Mouse (Mus musculus) embryonic fibroblast, embryonic 13.5 days (primary cell): ENCODE measurements around the gene Olfr487. TPM values are rescaled to one million over a fixed set of nuclear protein-coding genes. Genes with fewer than 3 reads are reported as not detected.
"Not testable (repeated sequence)": the region's sequence is repeated elsewhere in the genome, so short reads cannot be mapped to it uniquely, and the experiment has no call there.

ENCODE experiments used
- H3K27ac ChIP-seq: 2 replicates; pipeline ENCODE4 v1.5.1; 2012; ENCODE audit warnings: low read length, control low read depth, inconsistent platforms; ENCODE audit not compliant: insufficient read depth
- H3K4me1 ChIP-seq: 2 replicates; pipeline ENCODE4 v1.6.1; 2011; ENCODE audit warnings: low read length; ENCODE audit not compliant: control insufficient read depth, insufficient read depth
- H3K4me3 ChIP-seq: 2 replicates; pipeline ENCODE4 v1.5.1; 2011; ENCODE audit warnings: mild to moderate bottlenecking, control low read depth, low read length; ENCODE audit not compliant: insufficient read depth
- CTCF ChIP-seq: IDR thresholded peaks from 2 replicates; pipeline ENCODE4 v1.5.1; 2011; ENCODE audit warnings: mild to moderate bottlenecking, control low read depth, low read length, moderate library complexity, borderline replicate concordance; ENCODE audit not compliant: insufficient read depth
- POLR2A ChIP-seq: IDR thresholded peaks from 2 replicates; pipeline ENCODE4 v1.6.1; 2011; ENCODE audit warnings: low read depth, mild to moderate bottlenecking, control low read depth, low read length, moderate library complexity
- polyA plus RNA-seq: library from polyadenylated mRNA; stranded (reverse); fragments of >200 nt; gene quantifications from 2 replicates; pipeline ENCODE4 v1.2.4, GENCODE M21; 2011; ENCODE audit warnings: low read depth; ENCODE audit not compliant: missing spikeins, insufficient read length

Gene Olfr487
- not detected in 2 replicates for polyA plus RNA-seq

DNA sequence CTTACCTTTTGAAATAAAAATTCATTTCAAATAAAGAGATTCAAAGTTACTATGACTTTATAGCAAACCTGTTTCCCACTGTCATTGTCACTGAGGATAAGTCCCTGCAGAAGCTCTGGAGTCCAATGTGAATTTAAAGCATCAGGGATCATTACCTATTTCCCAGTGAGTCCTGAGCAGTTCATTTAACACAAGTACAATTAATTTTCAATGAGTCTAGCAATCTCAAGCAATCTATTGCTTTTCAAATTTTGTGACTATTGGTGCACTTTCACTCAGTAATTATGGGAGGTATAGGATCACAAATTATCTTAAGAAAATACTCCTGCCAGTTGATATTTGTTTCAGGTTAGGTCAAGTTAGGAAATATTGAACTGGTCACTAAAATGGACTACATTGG lies at the start of gene Olfr487:
Olfr487 (minus strand) TSS at position 101 of the 400 bp plus-strand sequence.
- not testable (repeated sequence) for H3K4me3 ChIP-seq, H3K27ac ChIP-seq, H3K4me1 ChIP-seq

- no peak within 1 kb of the TSS for H3K27ac ChIP-seq
Observed at GRCm38 (mm10) chr7:108258247-108258646, 43.8 kb upstream of the Olfr487 start, which contains the start of gene Olfr488. Gene Olfr488, minus strand, starts transcription at chr7:108258347.

GRCm38 (mm10) chr7:108233551-108233950 lies 19.1 kb upstream of the Olfr487 start:
- no peak for TF ChIP-seq POLR2A
- TF ChIP-seq CTCF = no peak

More at GRCm38 (mm10) chr7:108258247-108258646, 43.8 kb upstream of the Olfr487 start, which contains the start of gene Olfr488:
- TF ChIP-seq POLR2A = no peak
- TF ChIP-seq CTCF = no peak
- Histone ChIP-seq H3K4me3 (no peak within 1 kb of the TSS), H3K4me1 (no peaks in the 10 kb centered on the region)

GRCm38 (mm10) chr7:108196938-108197337 lies 17.5 kb downstream of the Olfr487 start:
- Histone ChIP-seq H3K4me1 (no peaks in the 10 kb centered on the region), H3K4me3 (no peak overlapping the region), H3K27ac (no peak overlapping the region)
- no peak for TF ChIP-seq POLR2A
- TF ChIP-seq CTCF = no peak

More at GRCm38 (mm10) chr7:108233551-108233950, 19.1 kb upstream of the Olfr487 start:
- Histone ChIP-seq H3K4me3 (no peak overlapping the region), H3K27ac (no peak overlapping the region), H3K4me1 (no peaks in the 10 kb centered on the region)

GRCm38 (mm10) chr7:108196337-108196736 lies 18.1 kb downstream of the Olfr487 start:
- not testable (repeated sequence) for H3K4me1 ChIP-seq, H3K27ac ChIP-seq, H3K4me3 ChIP-seq

- not testable (repeated sequence) for H3K4me1 ChIP-seq, H3K27ac ChIP-seq, H3K4me3 ChIP-seq
Observed at GRCm38 (mm10) chr7:108192714-108193113, 21.7 kb downstream of the Olfr487 start.

DNA sequence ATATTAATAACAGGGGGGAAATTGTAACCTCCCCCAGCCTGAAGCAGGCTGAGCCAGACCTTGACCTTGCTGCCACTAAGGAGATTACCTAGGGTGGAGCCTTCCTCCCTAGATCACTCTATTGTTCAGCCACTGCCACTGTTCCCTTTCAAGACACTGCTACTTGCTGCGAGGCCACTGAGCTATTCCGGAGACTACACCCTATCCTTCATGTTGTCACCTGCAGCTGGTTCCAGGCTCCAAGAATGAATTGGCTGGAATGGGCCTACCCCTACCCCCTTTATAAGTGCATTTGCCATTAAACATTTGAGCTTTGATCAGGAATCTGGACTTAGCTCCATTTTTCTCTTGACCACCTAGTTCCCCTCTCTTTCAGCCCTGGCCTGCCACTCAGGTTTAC lies 23.2 kb downstream of the Olfr487 start:
- not testable (repeated sequence) for H3K27ac ChIP-seq, H3K4me3 ChIP-seq, H3K4me1 ChIP-seq

DNA sequence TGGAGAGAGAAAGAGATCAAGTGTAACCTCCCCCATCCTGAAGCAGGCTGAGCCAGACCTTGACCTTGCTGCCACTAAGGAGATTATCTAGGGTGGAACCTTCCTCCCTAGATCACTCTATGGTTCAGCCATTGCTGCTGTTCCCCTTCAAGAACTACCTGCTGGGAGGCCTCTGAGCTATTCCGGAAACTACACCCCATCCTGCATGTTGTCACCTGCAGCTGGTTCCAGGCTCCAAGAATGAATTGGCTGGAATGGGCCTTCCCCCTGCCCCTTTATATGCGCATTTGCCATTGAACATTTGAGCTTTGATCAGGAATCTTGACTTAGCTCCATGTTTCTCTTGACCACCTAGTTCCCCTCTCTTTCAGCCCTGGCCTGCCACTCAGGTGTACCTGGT lies 29.2 kb downstream of the Olfr487 start:
- not testable (repeated sequence) for H3K27ac ChIP-seq, H3K4me3 ChIP-seq, H3K4me1 ChIP-seq

- not testable (repeated sequence) for H3K4me1 ChIP-seq, H3K4me3 ChIP-seq, H3K27ac ChIP-seq
Observed at GRCm38 (mm10) chr7:108184401-108184800, 30.0 kb downstream of the Olfr487 start.

GRCm38 (mm10) chr7:108172642-108173041 lies 41.8 kb downstream of the Olfr487 start, which contains the start of gene Olfr486:
Gene Olfr486, minus strand, starts transcription at chr7:108172742.
- not testable (repeated sequence) for H3K27ac ChIP-seq, H3K4me1 ChIP-seq, H3K4me3 ChIP-seq

- H3K4me1 ChIP-seq = no peaks in the 10 kb centered on the region
- H3K4me3 ChIP-seq = no peak within 1 kb of the TSS
- H3K27ac ChIP-seq = no peak within 1 kb of the TSS
- no peak for TF ChIP-seq POLR2A
- no peak for TF ChIP-seq CTCF
Observed at GRCm38 (mm10) chr7:108159771-108160170, 54.7 kb downstream of the Olfr487 start, which contains the start of gene Olfr485. Gene Olfr485, minus strand, starts transcription at chr7:108159871.

Other genes starting within 250 kb of the Olfr487 start
- gene Olfr476, start 249.8 kb downstream of the Olfr487 start, polyA plus RNA-seq = not detected in 2 replicates
- not detected in 2 replicates for gene Olfr477, start 227.9 kb downstream of the Olfr487 start, polyA plus RNA-seq
- gene Olfr478, start 180.6 kb downstream of the Olfr487 start, polyA plus RNA-seq = not detected in 2 replicates
- gene Olfr479, start 163.9 kb downstream of the Olfr487 start, polyA plus RNA-seq = not detected in 2 replicates
- not detected in 2 replicates for gene Olfr480, start 147.3 kb downstream of the Olfr487 start, polyA plus RNA-seq
- not detected in 2 replicates for gene Olfr481, start 134.8 kb downstream of the Olfr487 start, polyA plus RNA-seq
- gene Olfr482, start 117.0 kb downstream of the Olfr487 start, polyA plus RNA-seq = not detected in 2 replicates
- not detected in 2 replicates for gene Olfr483, start 113.8 kb downstream of the Olfr487 start, polyA plus RNA-seq
- gene Olfr484, start 87.2 kb downstream of the Olfr487 start, polyA plus RNA-seq = not detected in 2 replicates
- not detected in 2 replicates for gene Olfr485, start 54.8 kb downstream of the Olfr487 start, polyA plus RNA-seq
- not detected in 2 replicates for gene Olfr486, start 41.9 kb downstream of the Olfr487 start, polyA plus RNA-seq
- not detected in 2 replicates for gene Olfr488, start 43.7 kb upstream of the Olfr487 start, polyA plus RNA-seq
- not detected in 2 replicates for gene Olfr490, start 74.3 kb upstream of the Olfr487 start, polyA plus RNA-seq
- gene Olfr491, start 98.8 kb upstream of the Olfr487 start, polyA plus RNA-seq = not detected in 2 replicates
- gene Olfr492, start 109.0 kb upstream of the Olfr487 start, polyA plus RNA-seq = not detected in 2 replicates
- not detected in 2 replicates for gene Olfr493, start 132.3 kb upstream of the Olfr487 start, polyA plus RNA-seq
- not detected in 2 replicates for gene Olfr494, start 150.7 kb upstream of the Olfr487 start, polyA plus RNA-seq
- gene Olfr495, start 178.5 kb upstream of the Olfr487 start, polyA plus RNA-seq = not detected in 2 replicates
- not detected in 2 replicates for gene Olfr497, start 205.8 kb upstream of the Olfr487 start, polyA plus RNA-seq